Mouse (Mus musculus) telencephalon, adult 2 months (tissue): ENCODE data around the gene Catsper2.

ENCODE experiments used
- DNase-seq: peaks from one replicate; pipeline ENCODE4 v3.0.0-alpha.2; 2011; ENCODE audit warnings: low read depth, low spot score

Gene Catsper2

DNA sequence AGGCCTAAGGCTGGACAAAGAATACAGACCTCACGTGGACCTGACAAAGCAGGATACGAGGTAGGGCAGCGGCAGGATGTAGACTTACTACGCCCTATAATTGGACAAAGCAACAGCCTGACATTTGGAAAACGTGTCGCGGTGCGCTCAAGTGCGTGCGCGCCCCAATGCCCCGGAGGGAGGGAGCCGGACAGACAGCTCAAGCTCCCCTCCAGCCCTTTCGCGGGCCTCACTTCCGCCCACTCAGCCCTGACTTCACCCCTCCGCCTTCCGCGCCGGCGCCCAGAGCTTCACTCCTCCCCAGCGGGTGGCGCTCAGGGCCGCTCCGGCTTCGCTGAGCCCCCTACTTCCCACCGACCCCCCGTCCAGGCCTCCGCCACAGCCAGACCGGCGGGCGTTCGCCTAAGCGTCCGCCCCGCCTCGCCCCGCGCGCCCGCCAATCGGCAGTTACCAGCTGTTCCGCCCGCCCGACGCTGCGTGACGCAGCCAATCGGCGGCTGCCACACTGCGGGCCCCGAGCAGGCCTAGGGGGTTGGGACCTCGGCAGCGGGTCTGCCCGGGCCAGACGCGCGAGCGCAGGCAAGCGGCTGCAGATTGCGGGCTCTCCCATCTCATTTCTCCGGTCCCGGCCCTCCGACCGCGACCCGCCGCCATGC is at the start of gene Catsper2, which contains the start of gene Pdia3:
Gene Catsper2, minus strand, starts transcription at position 406 of the 656 bp plus-strand sequence.
Gene Pdia3, plus strand, starts transcription at position 389 of the 656 bp plus-strand sequence.
- peak; percentile 88 for DNase-seq

DNA sequence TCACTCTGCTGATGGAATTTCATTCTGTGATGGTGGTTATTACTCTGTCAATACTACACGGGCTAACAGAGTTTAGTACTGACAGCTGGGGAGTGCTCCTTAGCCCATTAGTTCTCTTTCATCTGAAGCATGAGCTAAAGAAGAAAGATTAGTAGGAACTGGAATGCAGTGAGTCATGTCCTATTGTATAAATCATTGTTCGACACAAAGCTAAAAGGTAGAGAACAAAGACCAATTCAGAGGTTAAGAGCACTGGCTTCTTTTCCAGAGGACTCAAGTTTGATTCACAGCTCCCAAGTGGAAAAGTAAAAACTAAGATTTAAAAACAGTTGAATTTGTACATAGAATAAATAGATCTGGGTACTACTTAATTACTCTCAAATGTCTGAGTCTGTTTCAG is 46.5 kb upstream of the Catsper2 start:
- no peak for DNase-seq

DNA sequence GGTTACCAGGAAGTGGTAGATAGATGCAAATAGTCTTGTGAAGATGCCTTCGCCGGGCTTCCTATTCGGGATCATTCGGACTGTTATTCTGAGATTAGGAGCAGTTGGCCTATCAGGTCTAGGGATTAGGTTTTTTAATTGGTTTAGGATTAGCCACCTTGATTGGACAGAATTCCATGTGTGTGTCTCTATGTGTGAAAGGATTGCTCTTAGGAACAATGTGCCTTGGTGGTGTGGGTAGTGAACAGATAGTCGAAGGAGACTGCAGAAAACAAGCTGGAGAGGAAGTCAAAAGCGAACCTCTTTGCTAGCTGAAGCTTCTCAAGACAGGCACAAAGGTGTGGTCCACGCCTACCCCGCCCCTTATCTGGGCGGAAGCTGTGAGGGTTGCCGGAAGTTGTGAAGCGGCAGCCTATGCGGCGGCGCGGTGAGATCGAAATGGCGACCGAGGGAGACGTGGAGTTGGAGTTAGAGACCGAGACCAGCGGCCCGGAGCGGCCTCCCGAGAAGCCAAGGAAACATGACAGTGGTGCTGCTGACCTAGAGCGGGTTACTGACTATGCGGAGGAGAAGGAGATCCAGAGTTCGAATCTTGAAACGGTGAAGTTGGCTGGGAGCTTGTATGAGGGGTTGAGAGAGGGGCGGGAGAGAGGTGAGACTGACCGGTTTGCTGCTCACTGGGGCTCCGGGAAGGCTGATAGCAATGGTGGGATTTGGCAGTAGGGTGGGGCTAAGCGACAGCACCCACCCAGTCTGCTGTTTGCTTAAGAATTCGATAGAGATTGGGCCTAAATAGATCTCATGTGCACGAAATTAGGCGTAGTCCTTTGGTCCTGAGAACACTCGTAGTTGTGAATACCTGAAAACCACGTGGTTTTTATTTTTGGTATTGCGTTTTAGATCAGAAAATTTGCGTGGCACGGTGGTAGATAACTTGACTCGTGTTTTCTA is 43.4 kb upstream of the Catsper2 start, which contains the start of gene Serinc4:
Gene Serinc4, minus strand, starts transcription at position 90 of the 951 bp plus-strand sequence.
- peak; percentile 81 for DNase-seq

DNA sequence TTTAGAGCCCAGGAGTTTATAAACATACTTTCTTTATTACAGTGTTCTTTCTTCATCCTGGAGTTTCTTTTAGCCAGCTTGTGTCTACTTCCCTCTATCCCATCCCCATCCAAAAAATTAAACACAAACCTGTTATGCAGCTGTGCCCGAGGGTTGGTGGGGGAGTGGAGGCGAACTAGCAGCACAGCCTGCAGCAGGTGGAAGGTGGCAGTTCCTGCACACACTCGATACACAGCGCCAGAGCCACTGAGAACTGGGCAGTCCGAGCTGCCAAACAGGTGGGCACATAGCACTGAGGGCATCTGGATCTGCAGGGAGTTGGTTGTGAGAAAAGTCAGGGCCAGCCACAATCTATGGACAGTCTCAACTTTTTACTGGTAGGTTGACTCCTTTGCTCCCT is 41.9 kb upstream of the Catsper2 start:
- DNase-seq = no peak

DNA sequence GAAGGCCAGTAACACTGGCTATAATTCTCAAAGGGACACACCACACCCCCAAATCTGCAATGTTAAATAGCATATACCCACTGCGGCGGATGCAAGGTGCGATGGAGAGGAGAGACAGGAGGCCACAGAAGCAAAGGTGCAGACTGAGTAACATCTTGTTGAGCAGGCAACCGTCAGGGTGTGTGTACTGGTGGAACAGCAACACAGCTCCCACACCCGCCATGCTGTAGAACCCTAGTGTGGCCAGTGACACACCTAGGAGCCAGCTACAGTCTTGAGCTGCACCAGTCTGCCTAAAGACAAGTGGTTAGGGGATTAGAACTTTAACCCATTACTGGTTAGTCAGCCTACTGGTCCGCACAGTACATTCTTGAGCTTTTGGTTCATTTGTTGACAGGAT is 40.3 kb upstream of the Catsper2 start:
- no peak for DNase-seq

DNA sequence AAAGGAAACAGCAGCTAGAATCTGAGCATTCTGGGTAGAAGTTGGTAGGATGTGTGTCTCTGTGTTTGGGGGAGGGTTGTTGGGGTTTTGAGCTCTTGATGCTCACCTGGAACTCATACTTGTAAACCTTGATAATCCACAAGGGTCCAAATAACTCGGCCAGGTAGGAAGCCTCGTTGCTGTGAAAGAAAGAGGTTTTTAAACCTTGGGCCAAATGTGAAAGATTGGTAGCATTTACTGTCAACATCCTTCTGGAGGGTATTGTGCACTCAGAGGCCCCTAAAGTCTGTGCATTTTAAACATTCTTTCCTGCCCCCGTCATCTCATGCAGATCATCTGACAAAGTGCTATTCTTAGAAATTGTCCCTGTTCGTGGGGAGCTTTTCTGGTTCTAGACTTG is 39.4 kb upstream of the Catsper2 start, which contains the start of gene Hypk:
Gene Hypk, plus strand, starts transcription at position 301 of the 400 bp plus-strand sequence.
- no peak for DNase-seq

DNA sequence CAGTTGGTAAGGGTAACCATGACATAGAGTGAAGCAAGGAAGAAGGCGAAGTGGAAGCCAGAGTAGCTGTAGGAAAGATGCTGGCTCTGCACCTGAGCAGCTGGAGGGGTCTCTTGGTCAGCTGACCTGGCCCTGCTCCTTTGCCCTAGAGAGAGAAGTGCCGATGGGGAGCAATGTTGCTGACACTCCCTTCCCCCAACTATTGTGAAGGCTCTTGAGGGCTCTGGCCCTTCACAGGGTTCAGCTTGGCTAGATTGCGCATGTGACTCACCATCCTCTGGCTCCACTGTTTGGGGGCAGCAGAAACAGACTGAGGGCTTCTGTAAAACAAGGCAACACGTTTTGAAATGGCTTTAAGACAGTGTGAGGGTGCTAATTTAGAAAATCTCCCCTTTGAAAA is 38.8 kb upstream of the Catsper2 start:
- DNase-seq = no peak

DNA sequence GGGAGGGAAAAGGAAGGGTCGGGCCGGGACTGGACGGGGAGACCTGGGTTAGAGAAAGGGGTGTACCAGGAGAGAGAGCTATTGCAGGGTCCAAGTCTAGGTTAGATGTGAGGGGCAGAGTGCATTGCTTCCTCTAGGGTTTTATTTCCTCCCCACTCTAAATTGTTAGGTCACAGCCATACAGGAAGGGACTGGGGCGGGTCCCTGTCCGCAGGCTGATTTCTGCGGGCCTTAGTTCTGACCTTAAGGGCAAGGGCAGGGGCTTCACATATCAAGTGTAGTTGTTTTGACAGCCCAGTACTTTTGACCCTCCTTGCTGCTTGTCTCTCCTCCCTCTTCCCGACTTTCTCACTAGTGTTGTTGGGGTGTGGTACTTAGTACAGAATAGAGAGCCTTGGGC is 36.5 kb upstream of the Catsper2 start:
- no peak for DNase-seq

DNA sequence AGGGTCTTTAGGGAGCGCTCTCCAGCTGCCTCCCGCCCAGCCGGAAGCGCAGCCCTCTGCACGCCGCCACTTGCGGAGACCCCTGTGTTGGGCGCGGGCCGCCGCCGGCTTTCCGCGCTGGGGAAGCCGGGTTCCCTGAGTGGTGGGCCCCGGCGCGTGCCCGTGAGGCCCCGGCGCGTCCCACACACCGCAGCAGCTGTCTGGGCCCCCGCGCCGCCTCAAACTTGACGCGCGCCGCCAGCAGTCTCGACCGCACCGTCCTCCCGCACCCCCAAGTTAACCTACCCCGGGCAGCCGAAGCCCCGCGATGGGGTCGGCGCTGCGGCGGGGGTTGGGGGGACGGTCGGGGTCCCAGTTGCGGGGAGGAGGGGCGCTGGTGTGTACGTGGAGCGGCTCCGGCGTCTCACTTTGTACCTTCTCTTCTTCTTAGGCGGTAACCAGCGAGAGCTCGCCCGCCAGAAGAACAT is 36.0 kb upstream of the Catsper2 start:
- DNase-seq = no peak

DNA sequence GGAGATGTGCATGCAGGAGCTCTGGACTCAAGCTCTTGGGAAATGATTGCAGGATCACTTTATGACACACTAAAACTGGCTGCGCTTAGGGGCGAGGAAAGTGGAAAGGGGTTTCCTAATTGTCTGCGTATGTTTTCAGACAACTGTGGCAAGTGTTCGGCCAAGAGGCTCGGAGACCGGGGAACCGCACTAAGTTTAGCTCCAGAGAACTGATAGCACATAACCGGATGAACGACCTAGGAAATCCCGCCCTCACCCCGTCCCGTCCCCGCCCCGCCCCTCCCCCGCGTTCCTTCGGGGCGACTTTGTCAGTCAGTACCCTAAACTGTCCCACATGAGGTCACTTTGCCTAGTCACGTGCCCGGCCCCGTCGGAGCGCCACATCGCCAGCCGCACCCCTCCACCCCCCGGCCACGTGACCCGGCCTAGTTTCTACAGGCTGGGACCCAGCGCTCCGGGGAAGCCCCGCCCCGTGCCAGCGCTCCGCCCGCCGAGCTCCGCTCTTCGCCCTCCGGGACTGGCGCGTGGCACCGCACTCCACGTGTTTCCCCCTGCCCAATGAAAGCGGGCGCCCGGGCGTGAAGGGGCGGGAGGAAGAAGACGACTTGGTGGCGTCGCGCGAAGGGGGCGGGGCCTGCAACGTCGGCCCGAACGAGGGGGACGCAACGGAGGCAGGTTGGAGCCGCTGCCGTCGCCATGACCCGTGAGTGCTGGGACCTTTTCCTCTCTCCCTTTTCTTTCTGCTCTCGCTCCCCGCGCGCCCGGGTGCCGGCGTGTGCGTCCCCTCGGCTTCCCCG is 35.3 kb upstream of the Catsper2 start, which contains the start of gene Serf2:
Gene Serf2, plus strand, starts transcription at position 457 of the 797 bp plus-strand sequence.
- DNase-seq = peak; percentile 94

DNA sequence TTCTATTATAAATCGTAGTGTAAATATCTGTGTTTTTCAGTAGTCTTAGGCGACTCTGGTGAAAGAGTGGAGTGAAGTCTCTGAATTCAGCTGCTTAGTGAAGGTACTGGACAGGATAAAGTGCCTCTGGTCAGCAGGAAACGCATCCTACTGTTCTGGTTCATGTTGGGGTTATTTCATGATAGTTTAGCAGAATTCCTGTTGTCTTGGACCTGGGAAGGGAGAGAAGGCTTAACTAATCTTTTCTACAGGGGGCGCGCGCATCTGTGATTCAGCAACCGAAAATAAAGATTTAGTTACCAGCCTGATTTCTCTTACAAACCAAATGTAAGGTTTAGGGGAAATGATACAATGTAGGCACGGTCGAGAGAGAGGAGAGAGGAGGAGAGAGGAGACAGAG is 34.5 kb upstream of the Catsper2 start:
- DNase-seq = no peak

DNA sequence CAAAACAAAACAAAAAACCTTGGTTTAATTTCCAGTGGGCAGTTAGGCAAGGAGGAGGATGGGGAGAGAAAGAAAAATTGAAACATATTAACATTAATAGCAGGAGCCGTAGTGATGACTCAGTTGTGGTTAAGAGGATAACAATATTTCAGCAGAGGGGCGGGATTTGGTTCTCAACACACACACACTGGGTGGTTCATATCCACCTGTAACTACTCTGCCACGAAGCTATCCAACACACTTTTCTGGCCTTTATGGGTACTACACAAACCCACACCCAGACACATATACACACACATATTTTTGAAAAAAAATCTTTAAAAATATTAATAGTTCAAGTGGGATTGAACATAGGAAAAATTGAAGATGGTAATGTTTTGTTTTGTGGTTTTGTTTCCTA is 33.4 kb upstream of the Catsper2 start:
- DNase-seq = no peak

DNA sequence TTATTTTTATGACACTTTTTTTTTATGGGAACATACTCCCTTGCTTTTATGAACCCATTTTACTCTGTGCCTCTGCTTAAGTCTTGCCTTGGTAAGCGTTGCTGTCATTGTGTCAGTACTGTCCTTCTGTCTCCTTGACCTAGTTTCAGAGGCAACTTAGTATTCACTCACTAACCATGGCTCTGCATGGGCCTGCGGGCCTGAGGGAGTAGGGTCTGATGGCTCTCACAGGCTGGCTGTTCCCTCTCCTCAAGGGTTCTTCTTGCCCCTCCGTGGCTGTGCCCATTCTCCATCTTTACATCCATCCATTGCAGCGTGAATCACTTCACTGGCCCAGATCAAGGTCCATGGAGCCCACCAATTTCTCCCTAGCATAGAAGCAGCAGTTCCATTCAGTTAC is 32.9 kb upstream of the Catsper2 start:
- no peak for DNase-seq

DNA sequence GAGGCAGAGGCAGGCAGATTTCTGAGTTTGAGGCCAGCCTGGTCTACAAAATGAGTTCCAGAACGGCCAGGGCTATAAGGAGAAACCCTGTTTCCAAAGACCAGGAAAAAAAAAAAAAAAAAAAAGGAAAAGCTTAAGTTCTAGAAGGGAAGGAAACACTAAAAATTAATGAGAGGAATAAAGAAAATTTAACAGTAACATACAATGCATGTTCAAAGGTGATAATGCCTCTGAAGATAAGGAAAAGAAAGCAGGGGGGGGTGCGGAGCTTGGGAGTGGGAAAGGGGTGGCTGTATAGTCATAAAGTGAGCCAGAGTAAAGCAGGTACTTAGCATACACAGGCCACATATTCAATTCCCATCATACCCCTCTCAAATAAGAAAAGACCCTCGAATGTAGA is 31.5 kb upstream of the Catsper2 start:
- no peak for DNase-seq

DNA sequence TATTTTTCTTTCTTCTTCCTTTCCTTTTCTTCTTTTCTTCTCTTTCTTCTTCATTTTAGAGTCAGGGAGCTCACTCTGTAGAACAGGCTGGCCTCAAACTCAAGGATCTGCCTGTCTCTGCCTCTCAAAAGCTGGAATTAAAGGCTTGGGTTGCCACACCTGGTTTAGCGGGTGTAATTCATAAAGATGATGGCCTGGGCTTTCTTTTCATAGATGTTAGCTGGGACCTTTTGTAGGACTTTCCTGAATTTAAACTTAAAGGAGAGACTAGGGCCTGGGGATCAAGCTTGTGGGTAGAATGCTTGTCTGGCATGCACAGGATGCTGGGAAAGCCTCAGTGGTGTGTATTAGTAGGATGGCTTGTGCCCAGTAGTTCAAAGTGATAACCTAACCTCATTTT is 30.6 kb upstream of the Catsper2 start, which contains the start of gene Ell3:
Gene Ell3, minus strand, starts transcription at position 101 of the 400 bp plus-strand sequence.
- DNase-seq = no peak

DNA sequence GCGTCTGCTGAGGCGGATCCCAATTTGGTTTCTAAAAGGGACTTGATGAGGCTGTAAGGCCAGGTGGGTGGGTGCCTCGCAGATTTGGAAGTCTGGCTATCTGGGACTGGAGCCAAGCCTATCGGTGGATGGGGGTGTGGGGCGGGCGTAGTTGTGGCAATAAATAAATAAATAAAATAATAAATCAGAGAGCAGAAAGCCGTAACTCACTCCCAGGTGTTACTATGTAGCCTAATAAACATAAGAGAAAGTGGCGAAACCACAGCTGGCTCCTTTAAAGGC is 29.4 kb upstream of the Catsper2 start:
- DNase-seq = no peak

DNA sequence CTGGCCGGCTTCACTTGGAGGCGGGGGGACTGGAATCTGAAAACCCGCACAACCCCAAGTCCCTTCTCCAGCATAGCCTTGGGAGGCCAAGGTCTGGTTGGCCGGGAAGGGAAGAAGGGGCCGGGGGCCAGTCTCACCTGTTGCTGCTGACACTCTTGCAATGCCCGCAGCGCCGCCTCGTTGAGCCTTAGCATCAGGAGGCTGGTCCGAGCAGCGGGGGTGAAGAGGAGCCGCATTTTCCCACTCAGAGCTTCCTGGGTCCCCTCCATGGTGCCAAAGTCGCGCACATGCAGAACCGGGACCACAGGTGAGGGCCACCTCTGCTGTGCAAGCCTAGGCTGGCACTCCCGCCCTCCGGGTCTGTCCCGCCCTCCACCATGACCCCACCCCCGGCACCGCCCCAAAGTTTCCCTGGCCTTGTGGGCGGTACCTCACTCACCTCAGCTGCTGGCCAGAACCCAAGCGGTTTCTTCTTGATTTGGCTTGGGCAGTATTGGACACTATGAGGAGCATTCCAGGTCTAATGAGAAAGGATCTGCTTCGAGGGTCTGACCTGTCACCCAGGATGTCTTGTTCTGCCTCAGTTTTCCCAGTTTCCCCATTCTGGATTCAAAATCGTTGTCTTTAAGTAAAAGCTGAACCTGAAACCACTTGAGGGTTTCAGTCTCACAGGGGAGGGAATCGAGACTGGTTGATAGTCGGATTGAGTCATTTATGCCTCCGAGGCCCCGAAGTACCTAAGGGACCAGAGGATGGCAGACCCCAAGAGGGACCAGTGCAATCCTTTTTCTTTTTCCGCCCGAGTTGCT is 28.9 kb upstream of the Catsper2 start:
- DNase-seq = no peak

DNA sequence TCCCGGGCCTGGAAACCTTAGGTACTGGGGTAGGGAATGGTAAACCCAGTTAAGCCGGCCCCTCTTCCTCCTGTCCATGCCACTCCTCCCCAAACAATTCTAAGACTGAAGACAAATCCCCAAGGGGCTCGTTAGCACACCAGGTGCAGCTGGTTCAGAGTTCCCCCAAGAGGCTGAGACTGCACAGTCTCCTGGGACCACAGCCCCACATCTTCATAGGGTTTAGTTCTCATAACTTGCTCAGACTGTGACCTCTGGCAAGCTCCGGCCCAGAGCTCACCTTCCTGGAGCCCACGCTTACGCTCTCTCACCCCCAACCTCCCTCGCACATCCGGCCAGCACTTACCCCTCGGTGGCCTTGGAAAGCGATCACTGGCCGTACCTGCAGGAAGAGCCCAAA is 28.2 kb upstream of the Catsper2 start:
- no peak for DNase-seq

DNA sequence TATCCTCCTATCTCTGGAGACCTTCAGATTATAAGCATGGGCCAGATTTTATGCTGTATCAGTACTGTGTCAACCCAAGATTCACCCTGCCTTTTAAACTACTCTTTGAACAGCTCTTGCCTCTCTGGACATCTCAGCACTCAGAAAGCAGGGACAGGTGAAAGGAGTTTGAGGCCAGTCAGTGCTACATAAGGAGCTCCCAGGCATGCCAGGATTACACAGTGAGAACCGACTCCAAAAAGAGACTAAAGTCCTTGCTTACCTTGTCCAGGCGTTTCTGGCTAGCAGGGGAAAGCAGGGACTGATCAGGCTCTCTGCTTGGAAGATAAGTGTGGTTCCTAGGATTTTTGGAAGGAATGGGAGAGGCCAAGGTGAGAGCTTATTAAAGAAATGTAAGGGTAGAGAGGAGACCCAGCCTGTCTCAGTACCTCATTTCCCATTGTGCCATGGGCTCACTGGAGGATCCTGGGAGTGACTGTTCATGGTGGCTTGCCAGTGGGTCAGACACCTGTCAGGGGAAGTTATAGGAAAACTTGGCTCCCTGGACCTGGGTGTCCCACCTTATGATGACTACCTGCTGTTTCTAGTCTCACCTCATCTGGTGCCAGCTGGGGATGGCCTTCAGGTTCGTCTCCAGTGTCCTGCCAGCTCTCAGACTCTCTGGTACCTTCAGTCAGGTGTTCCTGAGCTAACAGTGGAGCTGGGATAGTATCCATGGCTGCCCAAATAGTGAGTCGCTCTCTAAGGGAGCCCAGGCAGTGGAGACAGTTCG is 27.4 kb upstream of the Catsper2 start:
- no peak for DNase-seq

DNA sequence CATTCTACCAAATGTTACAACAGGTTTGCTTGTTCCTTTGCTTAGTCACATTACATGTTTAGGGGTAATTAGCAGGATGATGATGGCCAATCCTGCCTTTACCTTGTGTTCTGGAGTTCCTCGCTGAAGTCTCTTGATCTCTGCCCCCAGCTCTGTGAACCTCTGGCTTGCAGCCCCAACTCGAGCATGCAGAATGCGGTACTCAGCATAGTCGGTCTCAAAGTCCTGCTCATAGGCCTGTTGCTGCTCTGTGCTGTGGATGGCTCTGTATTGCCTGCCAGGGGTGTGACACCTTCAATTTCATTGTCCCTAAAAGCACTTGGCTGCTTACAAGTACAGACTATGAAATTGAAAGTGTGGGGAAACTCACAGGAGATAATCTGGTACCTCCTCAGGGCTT is 26.2 kb upstream of the Catsper2 start:
- DNase-seq = no peak
